Mouse (Mus musculus): ENCODE results near the gene Fbxl7. TPM values are rescaled to one million over a fixed set of nuclear protein-coding genes. Genes with fewer than 3 reads are reported as not detected.

The Fbxl7 gene
- total and polyA plus RNA-seq, 2 experiments from 2014 or later, result 4.8 to 13.6 TPM

GRCm38 (mm10) chr15:26635591-26635990, 259.8 kb downstream of the Fbxl7 start:
- Histone ChIP-seq H3K27ac (no peak overlapping the region), H3K9me3 (ENCODE audit: low read length) (no peaks in the 10 kb centered on the region), H3K4me1 (ENCODE audit: insufficient read depth, low read length) (no peaks in the 10 kb centered on the region), H3K4me3 (ENCODE audit: low read length) (no peak overlapping the region), H3K9ac (replicated peaks; ENCODE audit: low read length) (no peak overlapping the region), H3K36me3 (ENCODE audit: insufficient read depth, low read length) (no peaks in the 10 kb centered on the region), H3K4me2 (ENCODE audit: low read depth, low read length) (no peak overlapping the region), H3K27me3 (ENCODE audit: insufficient read depth, low read length) (no peaks in the 10 kb centered on the region)
- no peak for TF ChIP-seq CTCF (IDR thresholded peaks at IDR 0.05; ENCODE audit: low read depth)
- DNase-seq (ENCODE audit: low spot score) (no peak), ATAC-seq (no peak)
- 70% methylated on average over 5 of the region's 5 CpGs for WGBS

DNA sequence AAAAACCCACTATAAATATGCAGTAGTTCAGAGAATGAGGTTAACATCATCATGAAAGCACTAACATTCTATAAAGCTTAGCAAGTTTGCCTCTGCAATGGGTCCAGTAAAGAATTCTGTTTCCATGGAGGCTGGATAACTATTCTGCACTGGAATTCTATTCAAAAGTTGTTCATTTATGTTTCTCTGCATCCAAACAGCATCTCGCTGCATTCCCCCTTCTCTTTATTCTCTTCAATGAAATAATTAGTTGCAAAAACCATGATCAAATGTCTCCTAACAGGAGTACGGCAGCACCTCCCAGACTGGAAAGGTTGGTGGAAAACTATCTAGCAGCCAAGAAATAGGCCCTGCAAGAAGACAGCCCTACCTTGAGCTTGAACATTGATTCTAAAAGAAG, 267.2 kb downstream of the Fbxl7 start:
- 53% methylated on average over 2 of the region's 2 CpGs for WGBS
- Histone ChIP-seq H3K27me3 (ENCODE audit: insufficient read depth, low read length) (no peaks in the 10 kb centered on the region), H3K9ac (replicated peaks; ENCODE audit: low read length) (no peak overlapping the region), H3K9me3 (ENCODE audit: low read length) (no peaks in the 10 kb centered on the region), H3K4me2 (ENCODE audit: low read depth, low read length) (no peak overlapping the region), H3K36me3 (ENCODE audit: insufficient read depth, low read length) (no peaks in the 10 kb centered on the region), H3K4me3 (ENCODE audit: low read length) (no peak overlapping the region), H3K27ac (no peak overlapping the region), H3K4me1 (ENCODE audit: insufficient read depth, low read length) (no peaks in the 10 kb centered on the region)
- DNase-seq (ENCODE audit: low spot score) (no peak), ATAC-seq (no peak)
- TF ChIP-seq CTCF (IDR thresholded peaks at IDR 0.05; ENCODE audit: low read depth), result no peak

DNA sequence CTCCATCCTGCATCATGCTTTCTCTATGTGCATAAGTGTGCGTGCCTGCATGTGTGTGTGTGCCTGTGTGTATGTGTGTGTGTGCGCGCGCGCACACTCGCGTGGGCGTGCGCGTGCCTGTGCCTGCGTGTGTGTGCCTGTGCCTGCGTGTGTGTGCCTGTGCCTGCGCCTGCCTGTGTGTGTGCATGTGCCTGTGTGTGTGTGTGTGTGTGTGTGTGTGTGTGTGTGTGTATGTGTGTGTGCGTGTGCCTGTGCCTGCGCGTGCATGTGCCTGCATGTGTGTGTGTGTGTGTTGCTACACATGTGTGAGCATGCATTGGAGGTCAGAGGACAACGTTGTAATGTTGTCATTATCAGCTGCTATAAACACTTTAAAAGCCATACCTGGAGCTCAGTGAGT, 272.1 kb downstream of the Fbxl7 start:
- no peaks in the 10 kb centered on the region for H3K9me3 ChIP-seq (ENCODE audit: low read length)
- WGBS, result 97% methylated on average over 17 of the region's 17 CpGs
- no peaks in the 10 kb centered on the region for H3K36me3 ChIP-seq (ENCODE audit: insufficient read depth, low read length)
- no peak overlapping the region for H3K4me2 ChIP-seq (ENCODE audit: low read depth, low read length)
- no peak for TF ChIP-seq CTCF (IDR thresholded peaks at IDR 0.05; ENCODE audit: low read depth)
- no peak overlapping the region for H3K9ac ChIP-seq (replicated peaks; ENCODE audit: low read length)
- H3K4me1 ChIP-seq (ENCODE audit: insufficient read depth, low read length), result no peaks in the 10 kb centered on the region
- no peak for ATAC-seq
- no peaks in the 10 kb centered on the region for H3K27me3 ChIP-seq (ENCODE audit: insufficient read depth, low read length)
- H3K4me3 ChIP-seq (ENCODE audit: low read length), result no peak overlapping the region
- DNase-seq (ENCODE audit: low spot score), result no peak
- H3K27ac ChIP-seq, result no peak overlapping the region

DNA sequence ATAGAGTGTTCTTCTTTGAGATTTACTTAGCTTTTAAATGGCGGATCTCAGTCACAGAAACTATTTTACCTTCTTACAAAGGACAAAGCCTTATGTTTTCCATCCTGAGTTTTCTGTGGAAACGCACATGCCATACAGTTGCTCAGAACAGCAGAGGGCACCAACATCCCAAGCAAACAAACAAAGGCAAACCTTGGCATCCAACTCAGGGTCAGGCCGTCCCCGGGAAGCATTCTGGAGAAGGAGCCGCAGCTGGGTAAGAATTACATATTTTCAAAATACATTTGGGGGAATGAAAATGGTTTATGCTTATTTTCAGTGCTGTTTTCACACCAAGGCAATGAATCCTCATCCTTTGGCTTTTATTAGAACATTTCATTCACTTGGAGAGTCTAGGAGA, 275.1 kb downstream of the Fbxl7 start:
- Histone ChIP-seq H3K4me2 (ENCODE audit: low read depth, low read length) (no peak overlapping the region), H3K36me3 (ENCODE audit: insufficient read depth, low read length) (no peaks in the 10 kb centered on the region), H3K27ac (no peak overlapping the region), H3K27me3 (ENCODE audit: insufficient read depth, low read length) (no peaks in the 10 kb centered on the region), H3K9me3 (ENCODE audit: low read length) (no peaks in the 10 kb centered on the region), H3K9ac (replicated peaks; ENCODE audit: low read length) (no peak overlapping the region), H3K4me1 (ENCODE audit: insufficient read depth, low read length) (no peaks in the 10 kb centered on the region), H3K4me3 (ENCODE audit: low read length) (no peak overlapping the region)
- 16% methylated on average over 5 of the region's 5 CpGs for WGBS
- TF ChIP-seq CTCF (IDR thresholded peaks at IDR 0.05; ENCODE audit: low read depth), result peak; percentile 88
- ATAC-seq (peak; percentile 79; the same call in 1 of the 2 replicates), DNase-seq (ENCODE audit: low spot score) (peak; percentile 88)

- TF ChIP-seq CTCF (IDR thresholded peaks at IDR 0.05; ENCODE audit: low read depth), result no peak
- Histone ChIP-seq H3K9ac (replicated peaks; ENCODE audit: low read length) (no peak overlapping the region), H3K9me3 (ENCODE audit: low read length) (no peaks in the 10 kb centered on the region), H3K4me2 (ENCODE audit: low read depth, low read length) (peak overlapping the region; percentile 3; the same call in 1 of the 2 replicates), H3K36me3 (ENCODE audit: insufficient read depth, low read length) (no peaks in the 10 kb centered on the region), H3K4me3 (ENCODE audit: low read length) (no peak overlapping the region), H3K27me3 (ENCODE audit: insufficient read depth, low read length) (no peaks in the 10 kb centered on the region), H3K4me1 (ENCODE audit: insufficient read depth, low read length) (no peaks in the 10 kb centered on the region), H3K27ac (no peak overlapping the region)
- 0 out of 2 replicates have a peak, but pooled peaks have one; percentile 35 for ATAC-seq
- DNase-seq (ENCODE audit: low spot score), result peak; percentile 75
- 44% methylated on average over 7 of the region's 7 CpGs for WGBS
Measured at GRCm38 (mm10) chr15:26619221-26619620, 276.2 kb downstream of the Fbxl7 start.

GRCm38 (mm10) chr15:26596239-26596638, 299.1 kb downstream of the Fbxl7 start:
- no peak overlapping the region for H3K27ac ChIP-seq
- no peaks in the 10 kb centered on the region for H3K27me3 ChIP-seq (ENCODE audit: insufficient read depth, low read length)
- no peak for TF ChIP-seq CTCF (IDR thresholded peaks at IDR 0.05; ENCODE audit: low read depth)
- no peak for DNase-seq (ENCODE audit: low spot score)
- H3K9me3 ChIP-seq (ENCODE audit: low read length), result no peaks in the 10 kb centered on the region
- no peak overlapping the region for H3K4me3 ChIP-seq (ENCODE audit: low read length)
- 93% methylated on average over 3 of the region's 3 CpGs for WGBS
- H3K4me2 ChIP-seq (ENCODE audit: low read depth, low read length), result no peak overlapping the region
- no peaks in the 10 kb centered on the region for H3K4me1 ChIP-seq (ENCODE audit: insufficient read depth, low read length)
- no peak for ATAC-seq
- H3K9ac ChIP-seq (replicated peaks; ENCODE audit: low read length), result no peak overlapping the region
- H3K36me3 ChIP-seq (ENCODE audit: insufficient read depth, low read length), result no peaks in the 10 kb centered on the region

DNA sequence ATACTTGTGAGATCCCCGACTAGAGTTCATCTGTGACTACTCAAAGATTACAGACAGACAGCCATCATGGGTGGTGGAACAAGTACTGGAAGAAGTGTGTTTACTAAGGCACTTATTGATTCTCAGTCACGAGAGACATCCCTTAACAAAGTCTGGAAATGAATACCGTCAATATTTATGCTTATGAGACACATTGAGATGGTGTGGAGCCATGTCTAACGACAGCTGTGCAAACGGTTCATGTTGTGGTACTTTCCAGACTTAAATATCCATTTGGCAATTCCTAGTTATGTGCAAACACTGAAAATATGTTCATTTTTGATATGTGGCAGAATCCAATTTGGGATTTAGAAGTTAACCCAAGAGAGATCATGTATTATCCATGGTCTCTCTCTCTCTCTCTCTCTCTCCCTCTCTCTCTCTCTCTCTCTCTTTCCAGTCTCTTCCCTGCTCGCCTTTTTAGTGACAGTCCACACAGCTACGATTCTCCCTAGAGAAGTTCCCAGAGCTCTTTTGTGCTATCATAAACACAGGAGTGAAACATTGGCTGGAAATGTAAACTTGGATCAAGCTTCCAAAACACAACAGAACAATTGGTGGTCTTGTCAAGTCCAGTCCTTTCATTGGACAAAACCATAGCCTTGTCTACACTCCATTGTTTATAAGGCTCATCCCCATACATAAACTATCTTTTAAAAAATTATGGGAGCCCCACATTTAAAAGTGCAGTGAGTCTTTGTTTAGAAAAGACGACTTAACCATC, 315.3 kb downstream of the Fbxl7 start:
- ATAC-seq, result no peak
- Histone ChIP-seq H3K27ac (no peak overlapping the region), H3K9me3 (ENCODE audit: low read length) (no peaks in the 10 kb centered on the region), H3K4me3 (ENCODE audit: low read length) (no peak overlapping the region), H3K9ac (replicated peaks; ENCODE audit: low read length) (no peak overlapping the region), H3K36me3 (ENCODE audit: insufficient read depth, low read length) (no peaks in the 10 kb centered on the region), H3K4me1 (ENCODE audit: insufficient read depth, low read length) (no peaks in the 10 kb centered on the region), H3K27me3 (ENCODE audit: insufficient read depth, low read length) (no peaks in the 10 kb centered on the region), H3K4me2 (ENCODE audit: low read depth, low read length) (no peak overlapping the region)
- no peak for TF ChIP-seq CTCF (IDR thresholded peaks at IDR 0.05; ENCODE audit: low read depth)
- 79% methylated on average over 8 of the region's 8 CpGs for WGBS
- DNase-seq (ENCODE audit: low spot score), result no peak
